Comparison of ENCODE assay signal across 19 mouse cellular contexts in the genomic region with DNA sequence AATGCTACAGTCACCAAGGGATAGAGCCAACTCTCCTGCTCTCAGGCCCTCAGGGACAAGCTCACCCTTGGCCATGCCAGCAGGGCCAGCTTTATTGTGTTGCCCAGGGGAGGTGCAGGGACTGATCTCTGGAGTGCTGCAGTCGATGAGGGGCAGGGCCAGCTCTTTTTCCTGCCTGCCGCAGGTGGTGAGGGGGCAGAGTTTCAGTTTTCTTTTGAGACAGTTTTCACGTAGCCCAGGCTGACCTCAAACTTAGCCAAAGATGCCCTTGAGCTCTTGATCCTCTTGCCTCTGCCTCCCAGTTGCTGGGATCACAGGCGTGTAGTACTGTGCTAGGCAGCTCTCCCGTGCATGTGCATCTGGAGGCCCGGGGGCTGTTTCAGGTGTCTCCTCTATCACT. TPM values are rescaled to one million over a fixed set of nuclear protein-coding genes. Genes with fewer than 3 reads are reported as not detected.
DNase-seq lines count a peak whose midpoint lies in the region; ATAC-seq and TF ChIP-seq lines count a peak whose summit lies in the region.
"Had no signal": no experiment of that assay in that cellular context is flagged by ENCODE, and none has a peak within 500 bp of the region (broad histone marks: within the 10 kb centered on the region; RNA-seq: fewer than 3 reads in every experiment).

No protein-coding gene starts in this region.

- H3K9me3 ChIP-seq in kidney, postnatal 0 days (replicated peaks; ENCODE audit: low read length): no peaks in the 10 kb centered on the region
- H3K9me3 ChIP-seq in midbrain, embryonic 11.5 days (ENCODE audit: control insufficient read depth, low read length): no peaks in the 10 kb centered on the region
- no peaks in the 10 kb centered on the region for H3K9me3 ChIP-seq in midbrain, embryonic 10.5 days (replicated peaks)
- peaks cover 8% of the 10 kb centered on the region for H3K9me3 ChIP-seq in CH12.LX (replicated peaks; ENCODE audit: low read length)
- H3K9me3 ChIP-seq: embryonic facial prominence, embryonic 10.5 days; forebrain, embryonic 13.5 days; heart, embryonic 12.5 days; hindbrain, embryonic 10.5 days had no signal

- H3K4me3 ChIP-seq in kidney, postnatal 0 days (replicated peaks; ENCODE audit: low read depth, low read length): no peak overlapping the region
- no peak overlapping the region for H3K4me3 ChIP-seq in midbrain, embryonic 11.5 days (ENCODE audit: low read depth, low read length)
- no peak overlapping the region for H3K4me3 ChIP-seq in midbrain, embryonic 10.5 days
- no peak overlapping the region for H3K4me3 ChIP-seq in CH12.LX (replicated peaks in 1 of 3; ENCODE audit: low read depth in 2 of 3, low read length in 2 of 3, poor library complexity in 1 of 3)
- H3K4me3 ChIP-seq in bone marrow, adult 2 months (replicated peaks; ENCODE audit: control insufficient read depth, low read depth, low read length): no peak overlapping the region
- H3K4me3 ChIP-seq: embryonic facial prominence, embryonic 10.5 days; forebrain, embryonic 13.5 days; heart, adult 2 months; heart, embryonic 12.5 days; hindbrain, embryonic 10.5 days had no signal

- ATAC-seq in kidney, postnatal 0 days (replicated peaks; ENCODE audit: low FRiP score, low read depth): no peak
- no peak for ATAC-seq in midbrain, embryonic 11.5 days (ENCODE audit: low FRiP score)
- ATAC-seq: forebrain, embryonic 13.5 days; forebrain, postnatal 0 days had no signal

- peak; percentile 63; the same call in 1 of the 2 replicates for TF ChIP-seq EP300 in CH12.LX (IDR thresholded peaks at IDR 0.05; ENCODE audit: low read length)

- H3K4me1 ChIP-seq in kidney, postnatal 0 days (replicated peaks; ENCODE audit: insufficient read depth, low read length): no peaks in the 10 kb centered on the region
- peaks cover 3% of the 10 kb centered on the region; the same call in 1 of the 2 replicates for H3K4me1 ChIP-seq in midbrain, embryonic 11.5 days (ENCODE audit: control insufficient read depth, insufficient read depth, low read length)
- H3K4me1 ChIP-seq in midbrain, embryonic 10.5 days: peaks cover 15% of the 10 kb centered on the region
- peaks cover 12 to 38% of the 10 kb centered on the region in 2 experiments for H3K4me1 ChIP-seq in CH12.LX (ENCODE audit: control insufficient read depth in 1 of 2, insufficient read depth in 2 of 2)
- H3K4me1 ChIP-seq in bone marrow, adult 2 months (ENCODE audit: control insufficient read depth, insufficient read depth, low read length): peaks cover 8% of the 10 kb centered on the region
- H3K4me1 ChIP-seq: forebrain, embryonic 13.5 days; heart, embryonic 12.5 days had no signal

- TF ChIP-seq CTCF in kidney, postnatal 0 days (IDR thresholded peaks at IDR 0.05; ENCODE audit: low read depth): no peak
- TF ChIP-seq CTCF in CH12.LX (conservative IDR thresholded peaks at IDR 0.05 in 1 of 2, IDR thresholded peaks at IDR 0.05 in 1 of 2; ENCODE audit: low read depth in 2 of 2, low read length in 2 of 2): no peak
- TF ChIP-seq CTCF in bone marrow, adult 2 months (IDR thresholded peaks at IDR 0.05; ENCODE audit: control insufficient read depth, insufficient read depth, low read length): no peak

- H3K36me3 ChIP-seq in kidney, postnatal 0 days (ENCODE audit: insufficient read depth, low read length): no peaks in the 10 kb centered on the region
- H3K36me3 ChIP-seq in midbrain, embryonic 11.5 days (ENCODE audit: control insufficient read depth, insufficient read depth, low read length): no peaks in the 10 kb centered on the region
- H3K36me3 ChIP-seq in midbrain, embryonic 10.5 days: no peaks in the 10 kb centered on the region
- H3K36me3 ChIP-seq in CH12.LX (replicated peaks in 1 of 2; ENCODE audit: control insufficient read depth in 1 of 2, insufficient read depth in 1 of 2, low read length in 1 of 2): peaks cover 0 to 2% of the 10 kb centered on the region in 2 experiments
- H3K36me3 ChIP-seq: embryonic facial prominence, embryonic 10.5 days; heart, embryonic 12.5 days; hindbrain, embryonic 10.5 days had no signal

- H3K9ac ChIP-seq in kidney, postnatal 0 days (ENCODE audit: low read depth, low read length): no peak overlapping the region
- no peak overlapping the region for H3K9ac ChIP-seq in midbrain, embryonic 11.5 days (ENCODE audit: low read length)
- H3K9ac ChIP-seq in CH12.LX (ENCODE audit: insufficient read depth, low read depth): no peak overlapping the region
- H3K9ac ChIP-seq: forebrain, embryonic 13.5 days; forebrain, postnatal 0 days; heart, embryonic 12.5 days; hindbrain, embryonic 14.5 days had no signal

- TF ChIP-seq POLR2A in CH12.LX (IDR thresholded peaks at IDR 0.05; ENCODE audit: low read depth, low read length): no peak
- no peak for TF ChIP-seq POLR2A in bone marrow, adult 2 months (IDR thresholded peaks at IDR 0.05; ENCODE audit: borderline replicate concordance, control insufficient read depth, low read depth, low read length)

- H3K27ac ChIP-seq in kidney, postnatal 0 days: peak overlapping the region; percentile 65
- no peak overlapping the region for H3K27ac ChIP-seq in midbrain, embryonic 11.5 days (ENCODE audit: low read depth, low read length)
- no peak overlapping the region for H3K27ac ChIP-seq in midbrain, embryonic 10.5 days (replicated peaks)
- peak overlapping the region; percentile 21; the same call in 1 of the 2 replicates for H3K27ac ChIP-seq in CH12.LX (ENCODE audit: insufficient read depth, low read depth)
- H3K27ac ChIP-seq in bone marrow, adult 2 months (ENCODE audit: control insufficient read depth, insufficient read depth, low read depth, low read length, poor library complexity): peak overlapping the region; percentile 92
- H3K27ac ChIP-seq: embryonic facial prominence, embryonic 10.5 days; forebrain, embryonic 13.5 days; heart, adult 2 months; hindbrain, embryonic 14.5 days had no signal

- H3K79me2 ChIP-seq in CH12.LX (replicated peaks; ENCODE audit: control insufficient read depth, extremely low read depth, insufficient read depth, poor library complexity, severe bottlenecking): peaks cover 14% of the 10 kb centered on the region

- 79% methylated on average over 6 of the region's 6 CpGs for WGBS in kidney, postnatal 0 days
- WGBS in midbrain, embryonic 11.5 days: 83% methylated on average over 6 of the region's 6 CpGs
- WGBS in midbrain, embryonic 10.5 days: 88% methylated on average over 6 of the region's 6 CpGs
- 48% methylated on average over 6 of the region's 6 CpGs for WGBS in bone marrow, adult 2 months

- no peak for DNase-seq in kidney, postnatal 0 days (ENCODE audit: low spot score)
- no peak for DNase-seq in kidney, postnatal 4 days
- DNase-seq in midbrain, embryonic 11.5 days (ENCODE audit: low spot score, missing footprints): peak; percentile 39
- DNase-seq in midbrain, embryonic 10.5 days (ENCODE audit: low spot score): no peak
- DNase-seq in CH12.LX (ENCODE audit: extremely low read depth): no peak
- DNase-seq in layer of hippocampus, adult 11-12 months (ENCODE audit: low spot score): no peak
- DNase-seq in right cerebral cortex, adult 18-20 months: no peak
- DNase-seq: adrenal gland, postnatal 25 days; cerebellum, adult 2 months; cerebellum, postnatal 10 days; forebrain, postnatal 0 days; gastrocnemius, postnatal 14 days; heart, adult 2 months had no signal

- H3K4me2 ChIP-seq in kidney, postnatal 0 days (ENCODE audit: low read length): no peak overlapping the region
- H3K4me2 ChIP-seq in midbrain, embryonic 11.5 days: no peak overlapping the region
- no peak overlapping the region for H3K4me2 ChIP-seq in CH12.LX (ENCODE audit: insufficient read depth, low read depth, poor library complexity, severe bottlenecking)
- H3K4me2 ChIP-seq: forebrain, embryonic 13.5 days; heart, embryonic 12.5 days; hindbrain, embryonic 14.5 days had no signal

- in situ Hi-C loops in CH12.LX (cut with MboI; ENCODE audit: low pct_ligation_motif_present, low pct_unique_long_range_greater_than_20kb, low sequenced_read_pairs): no loop called here

- dilution Hi-C loops in CH12.LX (cut with MboI; ENCODE audit: extremely low pct_ligation_motif_present, extremely low pct_unique_long_range_greater_than_20kb, low sequenced_read_pairs): no loop called here

- no peak for TF ChIP-seq RAD21 in CH12.LX (IDR thresholded peaks at IDR 0.05; ENCODE audit: low read depth, low read length)

- no peaks in the 10 kb centered on the region for H3K27me3 ChIP-seq in kidney, postnatal 0 days (ENCODE audit: insufficient read depth, low read length)
- no peaks in the 10 kb centered on the region for H3K27me3 ChIP-seq in midbrain, embryonic 11.5 days (ENCODE audit: control insufficient read depth, insufficient read depth, low read length)
- H3K27me3 ChIP-seq in midbrain, embryonic 10.5 days (ENCODE audit: low read depth, poor library complexity, severe bottlenecking): no peaks in the 10 kb centered on the region; the same call in 1 of the 2 replicates
- no peaks in the 10 kb centered on the region for H3K27me3 ChIP-seq in CH12.LX (replicated peaks)

RNA-seq across cellular contexts. Expression of a gene that starts 1.2 kb away (rescaled TPM):
- 376 and 408 TPM in 2 replicates for polyA plus RNA-seq in kidney, postnatal 0 days (2015; fragmentation: Nextera tagmentation; extraction: Ambion mirVana)
- 0.21 and 0.33 TPM in 2 replicates for polyA plus RNA-seq in midbrain, embryonic 11.5 days (2014; fragmentation: Nextera tagmentation; extraction: Ambion mirVana)
- polyA plus RNA-seq in midbrain, embryonic 10.5 days (2016; fragmentation: Nextera tagmentation; extraction: Ambion mirVana): 0.36 and 0.42 TPM in 2 replicates
- total RNA-seq in CH12.LX (2012; rRNA removed) (194 and 200 TPM in 2 replicates), CH12.LX (2014; rRNA removed) (133 and 175 TPM in 2 replicates)
- 239 and 253 TPM in 2 replicates for polyA plus RNA-seq in CH12.LX (2012; ENCODE audit: insufficient read length, low read depth)
- 21.1 and 49.7 TPM in 2 replicates for polyA plus RNA-seq in bone marrow, adult 2 months (2011; ENCODE audit: insufficient read depth, insufficient read length, low replicate concordance, missing spikeins)
- total RNA-seq: gastrocnemius, postnatal 14 days had no signal
- polyA plus RNA-seq: heart, embryonic 12.5 days had no signal

RNA-seq across cellular contexts. Expression of a gene that starts 17.2 kb away (rescaled TPM):
- 80.6 and 83.0 TPM in 2 replicates for polyA plus RNA-seq in kidney, postnatal 0 days (2015; fragmentation: Nextera tagmentation; extraction: Ambion mirVana)
- 63.8 and 69.6 TPM in 2 replicates for polyA plus RNA-seq in midbrain, embryonic 11.5 days (2014; fragmentation: Nextera tagmentation; extraction: Ambion mirVana)
- 82.8 and 84.2 TPM in 2 replicates for polyA plus RNA-seq in midbrain, embryonic 10.5 days (2016; fragmentation: Nextera tagmentation; extraction: Ambion mirVana)
- total RNA-seq in CH12.LX (2012; rRNA removed): 36.8 and 50.0 TPM in 2 replicates
- total RNA-seq in CH12.LX (2014; rRNA removed): 13.9 and 14.2 TPM in 2 replicates
- 40.5 and 43.8 TPM in 2 replicates for polyA plus RNA-seq in CH12.LX (2012; ENCODE audit: insufficient read length, low read depth)
- polyA plus RNA-seq in bone marrow, adult 2 months (2011; ENCODE audit: insufficient read depth, insufficient read length, low replicate concordance, missing spikeins): 87.8 and 123 TPM in 2 replicates

RNA-seq across cellular contexts. Expression of a gene that starts 19.5 kb away (rescaled TPM):
- polyA plus RNA-seq in kidney, postnatal 0 days (2015; fragmentation: Nextera tagmentation; extraction: Ambion mirVana): 0.26 and 0.30 TPM in 2 replicates
- polyA plus RNA-seq in midbrain, embryonic 11.5 days (2014; fragmentation: Nextera tagmentation; extraction: Ambion mirVana): 0.86 and 1.3 TPM in 2 replicates
- 1.1 and 1.2 TPM in 2 replicates for polyA plus RNA-seq in midbrain, embryonic 10.5 days (2016; fragmentation: Nextera tagmentation; extraction: Ambion mirVana)
- total RNA-seq in CH12.LX (2012; rRNA removed): 1.4 and 1.7 TPM in 2 replicates
- 0.18 and 0.31 TPM in 2 replicates for total RNA-seq in CH12.LX (2014; rRNA removed)
- polyA plus RNA-seq in CH12.LX (2012; ENCODE audit: insufficient read length, low read depth): 3.4 and 5.6 TPM in 2 replicates
- polyA plus RNA-seq in bone marrow, adult 2 months (2011; ENCODE audit: insufficient read depth, insufficient read length, low replicate concordance, missing spikeins): 1.1 and 3.9 TPM in 2 replicates

RNA-seq across cellular contexts. Expression of a gene that starts 22.3 kb away (rescaled TPM):
- 38.0 and 45.9 TPM in 2 replicates for polyA plus RNA-seq in kidney, postnatal 0 days (2015; fragmentation: Nextera tagmentation; extraction: Ambion mirVana)
- polyA plus RNA-seq in midbrain, embryonic 11.5 days (2014; fragmentation: Nextera tagmentation; extraction: Ambion mirVana): 51.8 and 58.5 TPM in 2 replicates
- 168 and 179 TPM in 2 replicates for polyA plus RNA-seq in midbrain, embryonic 10.5 days (2016; fragmentation: Nextera tagmentation; extraction: Ambion mirVana)
- total RNA-seq in CH12.LX (2012; rRNA removed): 103 and 131 TPM in 2 replicates
- total RNA-seq in CH12.LX (2014; rRNA removed): 44.2 and 49.3 TPM in 2 replicates
- polyA plus RNA-seq in CH12.LX (2012; ENCODE audit: insufficient read length, low read depth): 61.4 and 67.6 TPM in 2 replicates
- polyA plus RNA-seq in bone marrow, adult 2 months (2011; ENCODE audit: insufficient read depth, insufficient read length, low replicate concordance, missing spikeins): 147 and 216 TPM in 2 replicates

RNA-seq across cellular contexts. Expression of a gene that starts 39.1 kb away (rescaled TPM):
- 0.04 and 0.14 TPM in 2 replicates for polyA plus RNA-seq in kidney, postnatal 0 days (2015; fragmentation: Nextera tagmentation; extraction: Ambion mirVana)
- polyA plus RNA-seq in midbrain, embryonic 11.5 days (2014; fragmentation: Nextera tagmentation; extraction: Ambion mirVana): 0.07 TPM in 1 of 2 replicates, not detected in the other
- polyA plus RNA-seq in midbrain, embryonic 10.5 days (2016; fragmentation: Nextera tagmentation; extraction: Ambion mirVana): not detected in 2 replicates
- total RNA-seq in CH12.LX (2012; rRNA removed) (135 and 200 TPM in 2 replicates), CH12.LX (2014; rRNA removed) (162 and 194 TPM in 2 replicates)
- 279 and 336 TPM in 2 replicates for polyA plus RNA-seq in CH12.LX (2012; ENCODE audit: insufficient read length, low read depth)
- polyA plus RNA-seq in bone marrow, adult 2 months (2011; ENCODE audit: insufficient read depth, insufficient read length, low replicate concordance, missing spikeins): 25.0 and 55.6 TPM in 2 replicates
- polyA plus RNA-seq: embryonic facial prominence, embryonic 10.5 days; forebrain, embryonic 13.5 days; forebrain, postnatal 0 days; heart, embryonic 12.5 days; hindbrain, embryonic 10.5 days had no signal

Comparison
In these comparisons a context has a peak if more than half of its experiments do, and no peak if none do; other contexts are left out.
1. H3K27ac ChIP-seq: peak in kidney, postnatal 0 days (single experiment), CH12.LX (single experiment) and bone marrow, adult 2 months (single experiment); none in midbrain, embryonic 11.5 days (single experiment) and midbrain, embryonic 10.5 days (single experiment).
2. RNA of a gene that starts 1.2 kb away (polyA plus RNA-seq): 376 to 408 TPM in kidney, postnatal 0 days, 239 to 253 TPM in CH12.LX and 21.1 to 49.7 TPM in bone marrow, adult 2 months; 0.36 to 0.42 TPM in midbrain, embryonic 10.5 days and 0.21 to 0.33 TPM in midbrain, embryonic 11.5 days; every median in the first group is over 10 times any median in the second.